Mouse (Mus musculus) liver, embryonic 12.5 days (tissue): ENCODE data around the gene Prune2. TPM values are rescaled to one million over a fixed set of nuclear protein-coding genes. Genes with fewer than 3 reads are reported as not detected.

Source experiments
- ATAC-seq: fragments of 200-750 bp; cut with Nextera tagmentation; 2 replicates; pipeline ENCODE4 v1.8.0; 2017; ENCODE audit warnings: moderate number of reproducible peaks, mild to moderate bottlenecking, moderate library complexity
- H3K27ac ChIP-seq: fragments of 300-500 bp; sonication (generic); 2 replicates; pipeline ENCODE4 v1.5.1; 2016; ENCODE audit warnings: mild to moderate bottlenecking
- H3K27me3 ChIP-seq: fragments of 300-500 bp; sonication (generic); replicated peaks from 2 replicates; pipeline ENCODE4 v1.6.1; 2016; ENCODE audit warnings: mild to moderate bottlenecking, moderate library complexity
- H3K36me3 ChIP-seq: fragments of 300-500 bp; sonication (generic); 2 replicates; pipeline ENCODE4 v1.6.1; 2016; ENCODE audit warnings: mild to moderate bottlenecking, moderate library complexity
- H3K4me1 ChIP-seq: fragments of 300-500 bp; sonication (generic); 2 replicates; pipeline ENCODE4 v1.6.1; 2016
- H3K4me2 ChIP-seq: fragments of 300-500 bp; sonication (generic); 2 replicates; pipeline ENCODE4 v1.6.1; 2016; ENCODE audit warnings: mild to moderate bottlenecking, moderate library complexity
- H3K4me3 ChIP-seq: fragments of 300-500 bp; sonication (generic); 2 replicates; pipeline ENCODE4 v1.5.1; 2016; ENCODE audit warnings: mild to moderate bottlenecking, moderate library complexity
- H3K9ac ChIP-seq: fragments of 300-500 bp; sonication (generic); 2 replicates; pipeline ENCODE4 v1.6.1; 2016; ENCODE audit warnings: mild to moderate bottlenecking, moderate library complexity
- H3K9me3 ChIP-seq: fragments of 300-500 bp; sonication (generic); replicated peaks from 2 replicates; pipeline ENCODE4 v1.6.1; 2016; ENCODE audit warnings: mild to moderate bottlenecking, moderate library complexity
- WGBS: fragments of 180-500 bp; shearing (Covaris S2); methylation state at CpG from one replicate; pipeline ENCODE4 v1.1.7; 2016; ENCODE audit not compliant: insufficient replicate concordance; 5-methylcytosine and 5-hydroxymethylcytosine counted together
- polyA plus RNA-seq: library from polyadenylated mRNA; unstranded; fragments of >200 nt; fragmentation: Nextera tagmentation; extraction: Ambion mirVana; gene quantifications from 2 replicates; pipeline ENCODE4 v1.2.1, GENCODE M21; 2016

The Prune2 gene
- polyA plus RNA-seq, 1 experiment from 2014 or later = 0.95 TPM

- peaks cover 8% of the 10 kb centered on the region; the same call in 1 of the 2 replicates for H3K4me1 ChIP-seq
- H3K4me2 ChIP-seq = no peak overlapping the region
- 60% methylated on average over 5 of the region's 5 CpGs for WGBS
- H3K9me3 ChIP-seq = no peaks in the 10 kb centered on the region
- H3K4me3 ChIP-seq = no peak overlapping the region
- ATAC-seq = no peak
- H3K36me3 ChIP-seq = no peaks in the 10 kb centered on the region
- H3K9ac ChIP-seq = no peak overlapping the region
- no peaks in the 10 kb centered on the region for H3K27me3 ChIP-seq
- no peak overlapping the region for H3K27ac ChIP-seq
Observed at GRCm38 (mm10) chr19:17225570-17226083, 269.7 kb downstream of the Prune2 start.

- Histone ChIP-seq H3K27ac (no peak overlapping the region), H3K4me1 (peaks cover 8% of the 10 kb centered on the region; the same call in 1 of the 2 replicates), H3K9me3 (no peaks in the 10 kb centered on the region), H3K9ac (no peak overlapping the region), H3K36me3 (no peaks in the 10 kb centered on the region), H3K27me3 (no peaks in the 10 kb centered on the region), H3K4me2 (no peak overlapping the region), H3K4me3 (no peak overlapping the region)
- ATAC-seq = no peak
- 81% methylated on average over 8 of the region's 8 CpGs for WGBS
Observed at GRCm38 (mm10) chr19:17226096-17226495, 270.2 kb downstream of the Prune2 start.

- H3K4me3 ChIP-seq = no peak overlapping the region
Observed at GRCm38 (mm10) chr19:17230013-17230412, 274.1 kb downstream of the Prune2 start.

GRCm38 (mm10) chr19:17238471-17238870, 282.6 kb downstream of the Prune2 start:
- H3K4me3 ChIP-seq = no peak overlapping the region
- 64% methylated on average over 3 of the region's 3 CpGs for WGBS
- H3K4me2 ChIP-seq = no peak overlapping the region
- no peak for ATAC-seq
- peaks cover 4% of the 10 kb centered on the region; the same call in 1 of the 2 replicates for H3K4me1 ChIP-seq
- no peaks in the 10 kb centered on the region for H3K27me3 ChIP-seq
- no peak overlapping the region for H3K27ac ChIP-seq
- H3K9me3 ChIP-seq = no peaks in the 10 kb centered on the region
- H3K9ac ChIP-seq = no peak overlapping the region
- H3K36me3 ChIP-seq = no peaks in the 10 kb centered on the region

More at GRCm38 (mm10) chr19:17230013-17230412, 274.1 kb downstream of the Prune2 start:
- 49% methylated on average over 1 of the region's 1 CpGs for WGBS
- Histone ChIP-seq H3K27ac (no peak overlapping the region), H3K4me1 (0 out of 2 replicates have a peak, but pooled peaks cover 3% of the 10 kb centered on the region), H3K9ac (no peak overlapping the region), H3K9me3 (no peaks in the 10 kb centered on the region), H3K4me2 (no peak overlapping the region), H3K36me3 (no peaks in the 10 kb centered on the region), H3K27me3 (no peaks in the 10 kb centered on the region)
- ATAC-seq = no peak

GRCm38 (mm10) chr19:17240170-17241077, 284.5 kb downstream of the Prune2 start:
- H3K4me1 ChIP-seq = peaks cover 6% of the 10 kb centered on the region; the same call in 1 of the 2 replicates
- no peak overlapping the region for H3K27ac ChIP-seq
- no peaks in the 10 kb centered on the region for H3K9me3 ChIP-seq
- ATAC-seq = no peak
- H3K4me3 ChIP-seq = no peak overlapping the region
- H3K36me3 ChIP-seq = no peaks in the 10 kb centered on the region
- no peak overlapping the region for H3K4me2 ChIP-seq
- WGBS = 60% methylated on average over 7 of the region's 7 CpGs
- H3K27me3 ChIP-seq = no peaks in the 10 kb centered on the region
- no peak overlapping the region for H3K9ac ChIP-seq

- no peak overlapping the region for H3K27ac ChIP-seq
- H3K9me3 ChIP-seq = no peaks in the 10 kb centered on the region
- no peak overlapping the region for H3K9ac ChIP-seq
- no peak overlapping the region for H3K4me2 ChIP-seq
- peaks cover 6% of the 10 kb centered on the region; the same call in 1 of the 2 replicates for H3K4me1 ChIP-seq
- H3K27me3 ChIP-seq = no peaks in the 10 kb centered on the region
- H3K36me3 ChIP-seq = no peaks in the 10 kb centered on the region
- no peak for ATAC-seq
- no peak overlapping the region for H3K4me3 ChIP-seq
- WGBS = 69% methylated on average over 1 of the region's 1 CpGs
Observed at GRCm38 (mm10) chr19:17241206-17241605, 285.3 kb downstream of the Prune2 start.

- WGBS = 58% methylated on average over 5 of the region's 5 CpGs
- Histone ChIP-seq H3K27ac (no peak overlapping the region), H3K4me1 (peaks cover 6% of the 10 kb centered on the region; the same call in 1 of the 2 replicates), H3K9ac (no peak overlapping the region), H3K9me3 (no peaks in the 10 kb centered on the region), H3K4me2 (no peak overlapping the region), H3K36me3 (no peaks in the 10 kb centered on the region), H3K4me3 (no peak overlapping the region), H3K27me3 (no peaks in the 10 kb centered on the region)
- no peak for ATAC-seq
Observed at GRCm38 (mm10) chr19:17242962-17243361, 287.0 kb downstream of the Prune2 start.

- WGBS = 76% methylated on average over 7 of the region's 7 CpGs
Observed at GRCm38 (mm10) chr19:17244544-17244943, 288.6 kb downstream of the Prune2 start.

GRCm38 (mm10) chr19:17247352-17247925, 291.5 kb downstream of the Prune2 start:
- Histone ChIP-seq H3K27ac (no peak overlapping the region), H3K27me3 (no peaks in the 10 kb centered on the region), H3K4me3 (no peak overlapping the region), H3K9me3 (no peaks in the 10 kb centered on the region), H3K4me1 (peaks cover 6% of the 10 kb centered on the region; the same call in 1 of the 2 replicates), H3K4me2 (no peak overlapping the region), H3K36me3 (no peaks in the 10 kb centered on the region), H3K9ac (no peak overlapping the region)
- no peak for ATAC-seq
- 56% methylated on average over 8 of the region's 8 CpGs for WGBS

More at GRCm38 (mm10) chr19:17244544-17244943, 288.6 kb downstream of the Prune2 start:
- no peak overlapping the region for H3K4me3 ChIP-seq
- H3K9ac ChIP-seq = no peak overlapping the region
- no peaks in the 10 kb centered on the region for H3K27me3 ChIP-seq
- no peaks in the 10 kb centered on the region for H3K9me3 ChIP-seq
- no peak for ATAC-seq
- H3K4me1 ChIP-seq = peaks cover 6% of the 10 kb centered on the region; the same call in 1 of the 2 replicates
- no peak overlapping the region for H3K27ac ChIP-seq
- no peaks in the 10 kb centered on the region for H3K36me3 ChIP-seq
- H3K4me2 ChIP-seq = no peak overlapping the region

- Histone ChIP-seq H3K27me3 (no peaks in the 10 kb centered on the region), H3K4me1 (no peaks in the 10 kb centered on the region), H3K36me3 (no peaks in the 10 kb centered on the region), H3K27ac (no peak overlapping the region), H3K4me3 (no peak overlapping the region), H3K9me3 (no peaks in the 10 kb centered on the region), H3K4me2 (no peak overlapping the region), H3K9ac (no peak overlapping the region)
- ATAC-seq = no peak
- WGBS = 69% methylated on average over 9 of the region's 9 CpGs
Observed at GRCm38 (mm10) chr19:17249691-17250090, 293.8 kb downstream of the Prune2 start.

GRCm38 (mm10) chr19:17250801-17251200, 294.9 kb downstream of the Prune2 start:
- Histone ChIP-seq H3K9ac (no peak overlapping the region), H3K9me3 (no peaks in the 10 kb centered on the region), H3K4me3 (no peak overlapping the region), H3K27me3 (no peaks in the 10 kb centered on the region), H3K36me3 (no peaks in the 10 kb centered on the region), H3K27ac (no peak overlapping the region), H3K4me2 (no peak overlapping the region), H3K4me1 (no peaks in the 10 kb centered on the region)
- ATAC-seq = no peak
- WGBS = 73% methylated on average over 7 of the region's 7 CpGs

- H3K27me3 ChIP-seq = no peaks in the 10 kb centered on the region
- no peak overlapping the region for H3K4me3 ChIP-seq
- no peaks in the 10 kb centered on the region for H3K4me1 ChIP-seq
- no peak overlapping the region for H3K9ac ChIP-seq
- H3K36me3 ChIP-seq = no peaks in the 10 kb centered on the region
- 72% methylated on average over 8 of the region's 8 CpGs for WGBS
- H3K4me2 ChIP-seq = no peak overlapping the region
- no peak overlapping the region for H3K27ac ChIP-seq
- H3K9me3 ChIP-seq = no peaks in the 10 kb centered on the region
- no peak for ATAC-seq
Observed at GRCm38 (mm10) chr19:17251453-17251852, 295.5 kb downstream of the Prune2 start.
